Mouse (Mus musculus): ENCODE measurements at regions not wholly inside any gene's neighbourhood (a gene's known extent, or its start where the extent isn't known, plus 50 kb on each side); places are given as distances from the start of the nearest gene placed in this dataset.

- TF ChIP-seq POLR2A (IDR thresholded peaks at IDR 0.05; ENCODE audit: borderline replicate concordance, extremely low read depth, insufficient read depth, insufficient read length, poor library complexity, severe bottlenecking) (no peak), CTCF (IDR thresholded peaks at IDR 0.05; ENCODE audit: borderline replicate concordance, extremely low read depth, insufficient read depth, insufficient read length) (peak; percentile 50; the same call in 1 of the 2 replicates)
Observed at GRCm38 (mm10) chr4:127535630-127536029, 177.6 kb upstream of the Gjb5 start.
